Mouse (Mus musculus) kidney, adult 2 months (tissue): ENCODE measurements around the gene AC161166.1.

Experiments used
- CTCF ChIP-seq: fragments of 200-500 bp; conservative IDR thresholded peaks from 2 replicates; pipeline ENCODE4 v1.5.1; 2011; ENCODE audit warnings: low read depth, mild to moderate bottlenecking, control low read depth, low read length, moderate library complexity, mixed read lengths; ENCODE audit not compliant: insufficient read depth, insufficient read length
- POLR2A ChIP-seq: fragments of 200-500 bp; IDR thresholded peaks from one replicate; pipeline ENCODE4 v1.6.1; 2011; ENCODE audit warnings: low read depth, low read length, control low read depth

GRCm38 (mm10) chr7:24538701-24539100 lies 26.4 kb upstream of the AC161166.1 start:
- no peak for TF ChIP-seq CTCF
- no peak for TF ChIP-seq POLR2A
